Mouse (Mus musculus) fat pad, adult 2 months (tissue): ENCODE measurements around the gene Zfp710.
"Not testable (repeated sequence)": the region's sequence is repeated elsewhere in the genome, so short reads cannot be mapped to it uniquely, and the experiment has no call there.

Experiments
- DNase-seq: peaks from one replicate; pipeline ENCODE4 v3.0.0-alpha.2; 2011; ENCODE audit warnings: low read depth, low spot score; ENCODE audit errors: extremely low read depth

Zfp710 gene

GRCm38 (mm10) chr7:80026118-80026989 is 1.7 kb downstream of the Zfp710 start:
- no peak for DNase-seq

GRCm38 (mm10) chr7:80026990-80027635 is 2.5 kb downstream of the Zfp710 start:
- no peak for DNase-seq

- DNase-seq: no peak
Observed at GRCm38 (mm10) chr7:80027636-80028417, 3.2 kb downstream of the Zfp710 start.

- DNase-seq: no peak
Observed at GRCm38 (mm10) chr7:80028418-80028720, 3.8 kb downstream of the Zfp710 start.

GRCm38 (mm10) chr7:80030009-80030408 is 5.4 kb downstream of the Zfp710 start:
- no peak for DNase-seq

GRCm38 (mm10) chr7:80030486-80030885 is 5.9 kb downstream of the Zfp710 start:
- DNase-seq: no peak

- DNase-seq: no peak
Observed at GRCm38 (mm10) chr7:80030987-80031386, 6.4 kb downstream of the Zfp710 start.

GRCm38 (mm10) chr7:80031478-80031877 is 6.9 kb downstream of the Zfp710 start:
- no peak for DNase-seq

- DNase-seq: no peak
Observed at GRCm38 (mm10) chr7:80032216-80033052, 7.8 kb downstream of the Zfp710 start.

- DNase-seq: no peak
Observed at GRCm38 (mm10) chr7:80033064-80033717, 8.6 kb downstream of the Zfp710 start.

- no peak for DNase-seq
Observed at GRCm38 (mm10) chr7:80033771-80034170, 9.2 kb downstream of the Zfp710 start.

GRCm38 (mm10) chr7:80035086-80035485 is 10.5 kb downstream of the Zfp710 start:
- DNase-seq: no peak

- no peak for DNase-seq
Observed at GRCm38 (mm10) chr7:80035748-80036147, 11.1 kb downstream of the Zfp710 start.

GRCm38 (mm10) chr7:80039699-80040098 is 15.1 kb downstream of the Zfp710 start:
- no peak for DNase-seq

- DNase-seq: no peak
Observed at GRCm38 (mm10) chr7:80044170-80044569, 19.6 kb downstream of the Zfp710 start.

GRCm38 (mm10) chr7:80047041-80047440 is 22.4 kb downstream of the Zfp710 start:
- no peak for DNase-seq

- no peak for DNase-seq
Observed at GRCm38 (mm10) chr7:80049746-80050145, 25.1 kb downstream of the Zfp710 start.

- not testable (repeated sequence) for DNase-seq
Observed at GRCm38 (mm10) chr7:80050382-80050781, 25.8 kb downstream of the Zfp710 start.

GRCm38 (mm10) chr7:80051835-80052234 is 27.2 kb downstream of the Zfp710 start:
- DNase-seq: no peak

GRCm38 (mm10) chr7:80052261-80052660 is 27.6 kb downstream of the Zfp710 start:
- DNase-seq: no peak
